Mouse (Mus musculus) hindbrain, embryonic 14.5 days (tissue): ENCODE measurements at regions not wholly inside any gene's neighbourhood (a gene's known extent, or its start where the extent isn't known, plus 50 kb on each side); places are given as distances from the start of the nearest gene placed in this dataset.

Experiments
- ATAC-seq: fragments of 200-750 bp; cut with Nextera tagmentation; 2 replicates; pipeline ENCODE4 v1.8.0; 2017; ENCODE audit warnings: moderate number of reproducible peaks, mild to moderate bottlenecking, moderate TSS enrichment, moderate library complexity; ENCODE audit not compliant: low FRiP score
- DNase-seq: peaks from one replicate; pipeline ENCODE4 v3.0.0-alpha.2; 2015; ENCODE audit warnings: low spot score
- H3K27ac ChIP-seq: fragments of 300-500 bp; sonication (generic); 2 replicates; pipeline ENCODE4 v1.5.1; 2014; ENCODE audit warnings: mild to moderate bottlenecking, moderate library complexity
- H3K27me3 ChIP-seq: fragments of 300-500 bp; sonication (generic); 2 replicates; pipeline ENCODE4 v1.6.1; 2014; ENCODE audit warnings: mild to moderate bottlenecking, low read length, mixed read lengths; ENCODE audit not compliant: control insufficient read depth, insufficient read depth
- H3K36me3 ChIP-seq: fragments of 300-500 bp; sonication (generic); replicated peaks from 2 replicates; pipeline ENCODE4 v1.6.1; 2014; ENCODE audit not compliant: control insufficient read depth, insufficient read depth
- H3K4me1 ChIP-seq: fragments of 300-500 bp; sonication (generic); replicated peaks from 2 replicates; pipeline ENCODE4 v1.6.1; 2014; ENCODE audit warnings: antibody characterized with exemption, low read length, mixed read lengths; ENCODE audit not compliant: control insufficient read depth, insufficient read depth
- H3K4me2 ChIP-seq: fragments of 300-500 bp; sonication (generic); replicated peaks from 2 replicates; pipeline ENCODE4 v1.6.1; 2014; ENCODE audit warnings: mild to moderate bottlenecking, moderate library complexity
- H3K4me3 ChIP-seq: fragments of 300-500 bp; sonication (generic); replicated peaks from 2 replicates; pipeline ENCODE4 v1.5.1; 2014; ENCODE audit warnings: mild to moderate bottlenecking, low read length
- H3K9ac ChIP-seq: fragments of 300-500 bp; sonication (generic); 2 replicates; pipeline ENCODE4 v1.6.1; 2014
- H3K9me3 ChIP-seq: fragments of 300-500 bp; sonication (generic); 2 replicates; pipeline ENCODE4 v1.6.1; 2016; ENCODE audit warnings: low read length; ENCODE audit not compliant: control insufficient read depth
- WGBS: fragments of 180-500 bp; shearing (Covaris S2); extraction: QIAGEN DNeasy Blood & Tissue Kit; methylation state at CpG from one replicate; pipeline ENCODE4 v1.1.7; 2014; 5-methylcytosine and 5-hydroxymethylcytosine counted together

GRCm38 (mm10) chr17:62367937-62368336 lies 513.2 kb downstream of the Efna5 start:
- no peaks in the 10 kb centered on the region for H3K4me1 ChIP-seq
- H3K9ac ChIP-seq = no peak overlapping the region
- H3K4me2 ChIP-seq = no peak overlapping the region
- ATAC-seq (no peak), DNase-seq (no peak)
- WGBS = 78% methylated on average over 4 of the region's 4 CpGs
- no peak overlapping the region for H3K27ac ChIP-seq
- H3K9me3 ChIP-seq = no peaks in the 10 kb centered on the region
- H3K36me3 ChIP-seq = no peaks in the 10 kb centered on the region
- no peak overlapping the region for H3K4me3 ChIP-seq
- H3K27me3 ChIP-seq = no peaks in the 10 kb centered on the region

GRCm38 (mm10) chr17:62358323-62358722 lies 522.8 kb downstream of the Efna5 start:
- Histone ChIP-seq H3K27ac (no peak overlapping the region), H3K27me3 (no peaks in the 10 kb centered on the region), H3K4me1 (no peaks in the 10 kb centered on the region), H3K36me3 (no peaks in the 10 kb centered on the region), H3K4me3 (no peak overlapping the region), H3K9me3 (0 out of 2 replicates have a peak, but pooled peaks cover 7% of the 10 kb centered on the region), H3K9ac (no peak overlapping the region), H3K4me2 (no peak overlapping the region)
- ATAC-seq (no peak), DNase-seq (no peak)

- H3K27ac ChIP-seq = no peak overlapping the region
- H3K4me2 ChIP-seq = no peak overlapping the region
- no peak overlapping the region for H3K9ac ChIP-seq
- H3K4me3 ChIP-seq = no peak overlapping the region
- peaks cover 5% of the 10 kb centered on the region; the same call in 1 of the 2 replicates for H3K4me1 ChIP-seq
- ATAC-seq = peak; percentile 48; the same call in 1 of the 2 replicates
- no peak for DNase-seq
- WGBS = 55% methylated on average over 10 of the region's 10 CpGs
- H3K27me3 ChIP-seq = no peaks in the 10 kb centered on the region
- no peaks in the 10 kb centered on the region for H3K9me3 ChIP-seq
- H3K36me3 ChIP-seq = no peaks in the 10 kb centered on the region
Observed at GRCm38 (mm10) chr17:62337890-62338557, 543.1 kb downstream of the Efna5 start.

- Histone ChIP-seq H3K4me2 (no peak overlapping the region), H3K4me3 (no peak overlapping the region), H3K9ac (no peak overlapping the region), H3K27me3 (no peaks in the 10 kb centered on the region), H3K36me3 (no peaks in the 10 kb centered on the region), H3K9me3 (no peaks in the 10 kb centered on the region), H3K4me1 (no peaks in the 10 kb centered on the region), H3K27ac (no peak overlapping the region)
- DNase-seq (no peak), ATAC-seq (no peak)
- 66% methylated on average over 4 of the region's 4 CpGs for WGBS
Observed at GRCm38 (mm10) chr17:62330226-62330625, 550.9 kb downstream of the Efna5 start.

- no peak overlapping the region for H3K9ac ChIP-seq
- no peaks in the 10 kb centered on the region for H3K27me3 ChIP-seq
- DNase-seq (no peak), ATAC-seq (no peak)
- H3K4me1 ChIP-seq = no peaks in the 10 kb centered on the region
- no peak overlapping the region for H3K4me3 ChIP-seq
- H3K27ac ChIP-seq = no peak overlapping the region
- H3K36me3 ChIP-seq = no peaks in the 10 kb centered on the region
- H3K9me3 ChIP-seq = no peaks in the 10 kb centered on the region
- no peak overlapping the region for H3K4me2 ChIP-seq
Observed at GRCm38 (mm10) chr17:62326844-62327243, 554.3 kb downstream of the Efna5 start.

- Histone ChIP-seq H3K4me1 (no peaks in the 10 kb centered on the region), H3K9ac (no peak overlapping the region), H3K27ac (no peak overlapping the region), H3K27me3 (no peaks in the 10 kb centered on the region), H3K36me3 (no peaks in the 10 kb centered on the region), H3K4me2 (no peak overlapping the region), H3K4me3 (no peak overlapping the region), H3K9me3 (no peaks in the 10 kb centered on the region)
- no peak for DNase-seq
- 73% methylated on average over 4 of the region's 4 CpGs for WGBS
- ATAC-seq = no peak
Observed at GRCm38 (mm10) chr17:62319033-62319432, 562.1 kb downstream of the Efna5 start.

- H3K4me3 ChIP-seq = no peak overlapping the region
- no peak overlapping the region for H3K4me2 ChIP-seq
- H3K27ac ChIP-seq = no peak overlapping the region
- ATAC-seq (no peak), DNase-seq (no peak)
- no peak overlapping the region for H3K9ac ChIP-seq
- WGBS = 59% methylated on average over 3 of the region's 3 CpGs
- no peaks in the 10 kb centered on the region for H3K9me3 ChIP-seq
- no peaks in the 10 kb centered on the region for H3K27me3 ChIP-seq
- H3K36me3 ChIP-seq = no peaks in the 10 kb centered on the region
- no peaks in the 10 kb centered on the region for H3K4me1 ChIP-seq
Observed at GRCm38 (mm10) chr17:62310059-62310458, 571.1 kb downstream of the Efna5 start.

GRCm38 (mm10) chr17:62307111-62307510 lies 574.0 kb downstream of the Efna5 start:
- Histone ChIP-seq H3K4me3 (no peak overlapping the region), H3K9me3 (no peaks in the 10 kb centered on the region), H3K27ac (no peak overlapping the region), H3K9ac (no peak overlapping the region), H3K4me1 (no peaks in the 10 kb centered on the region), H3K36me3 (no peaks in the 10 kb centered on the region), H3K27me3 (no peaks in the 10 kb centered on the region), H3K4me2 (no peak overlapping the region)
- ATAC-seq (no peak), DNase-seq (no peak)
- WGBS = 91% methylated on average over 2 of the region's 2 CpGs

- H3K9ac ChIP-seq = no peak overlapping the region
- 93% methylated on average over 1 of the region's 1 CpGs for WGBS
- no peak for DNase-seq
- H3K9me3 ChIP-seq = no peaks in the 10 kb centered on the region
- H3K4me2 ChIP-seq = no peak overlapping the region
- no peak for ATAC-seq
- H3K4me1 ChIP-seq = no peaks in the 10 kb centered on the region
- no peak overlapping the region for H3K27ac ChIP-seq
- H3K36me3 ChIP-seq = no peaks in the 10 kb centered on the region
- H3K4me3 ChIP-seq = no peak overlapping the region
- H3K27me3 ChIP-seq = no peaks in the 10 kb centered on the region
Observed at GRCm38 (mm10) chr17:62306524-62306923, 574.6 kb downstream of the Efna5 start.

- no peak for ATAC-seq
Observed at GRCm38 (mm10) chr17:62305140-62305539, 576.0 kb downstream of the Efna5 start.

More at GRCm38 (mm10) chr17:62305140-62305539, 576.0 kb downstream of the Efna5 start:
- no peak for DNase-seq
- H3K9ac ChIP-seq = no peak overlapping the region
- H3K4me1 ChIP-seq = no peaks in the 10 kb centered on the region
- no peak overlapping the region for H3K4me3 ChIP-seq
- no peaks in the 10 kb centered on the region for H3K36me3 ChIP-seq
- H3K4me2 ChIP-seq = no peak overlapping the region
- 77% methylated on average over 3 of the region's 3 CpGs for WGBS
- H3K9me3 ChIP-seq = no peaks in the 10 kb centered on the region
- H3K27ac ChIP-seq = no peak overlapping the region
- H3K27me3 ChIP-seq = no peaks in the 10 kb centered on the region
